Mouse (Mus musculus) ES-E14 (cell line): ENCODE measurements around the gene Erf.

Experiments used
- HCFC1 ChIP-seq: IDR thresholded peaks from 2 replicates; pipeline ENCODE4 v1.6.1; 2012; ENCODE audit warnings: low read length, inconsistent platforms, borderline replicate concordance; ENCODE audit not compliant: insufficient read depth
- MAFK ChIP-seq: IDR thresholded peaks from 2 replicates; pipeline ENCODE4 v1.6.1; 2014; ENCODE audit warnings: mild to moderate bottlenecking, low read depth, low read length, inconsistent platforms; ENCODE audit not compliant: insufficient read depth
- ZC3H11A ChIP-seq: IDR thresholded peaks from 2 replicates; pipeline ENCODE4 v1.6.1; 2012; ENCODE audit warnings: low read depth, mild to moderate bottlenecking, inconsistent platforms, low read length, borderline replicate concordance
- ZNF384 ChIP-seq: IDR thresholded peaks from 2 replicates; pipeline ENCODE4 v1.6.1; 2012; ENCODE audit warnings: low read depth, low read length, inconsistent platforms

GRCm38 (mm10) chr7:25274571-25274970 is 24.0 kb upstream of the Erf start:
- TF ChIP-seq ZNF384 (no peak), ZC3H11A (no peak), HCFC1 (no peak), MAFK (no peak)
